Mouse (Mus musculus): ENCODE data around the gene Uqcr11.

DNA sequence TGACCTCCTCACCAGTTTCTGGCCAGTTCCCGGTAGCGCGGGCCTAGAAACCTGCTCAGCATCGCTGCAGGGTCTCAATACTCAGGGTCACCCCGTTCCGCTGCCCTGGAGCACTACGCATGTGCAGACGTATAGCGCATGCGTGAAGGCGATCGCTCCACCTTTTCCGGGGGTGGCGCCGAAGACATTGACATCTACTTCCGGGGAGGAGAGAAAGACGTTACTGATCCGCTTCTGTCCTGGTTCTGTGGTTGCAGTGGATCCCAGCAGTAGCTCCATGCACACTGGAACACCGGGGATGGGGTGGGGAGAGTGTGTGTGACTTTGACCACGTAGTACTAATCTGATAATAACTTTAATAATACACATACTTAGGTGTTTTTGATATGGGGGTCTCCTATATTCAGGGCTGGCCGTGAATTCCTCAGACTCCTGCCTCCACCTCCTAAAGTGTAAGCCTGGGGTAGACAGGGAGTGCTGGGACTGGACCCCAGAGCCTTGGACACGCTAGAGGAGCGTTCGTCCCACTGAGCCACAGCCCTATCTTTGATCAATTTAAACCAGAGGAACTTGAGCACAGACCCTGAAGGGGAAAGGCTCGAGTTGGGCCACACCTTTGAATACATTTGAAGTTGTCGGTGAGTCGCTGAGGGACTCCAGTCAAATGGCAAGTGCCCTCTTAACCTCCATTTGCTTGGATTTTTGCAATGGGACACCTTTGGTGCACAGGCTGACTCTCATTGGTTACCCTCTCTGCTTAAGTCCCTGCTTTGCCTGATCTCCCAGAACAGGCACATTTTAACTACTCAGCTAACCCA is at the start of gene Uqcr11:
- TF ChIP-seq EP300 (optimal IDR thresholded peaks at IDR 0.05) (no peak), CTCF (IDR thresholded peaks at IDR 0.05; ENCODE audit: low read depth) (no peak)
